Mouse (Mus musculus): ENCODE measurements around the gene Apbb2. TPM values are rescaled to one million over a fixed set of nuclear protein-coding genes. Genes with fewer than 3 reads are reported as not detected.

Gene Apbb2
- polyA plus RNA-seq, 1 experiment from 2014 or later = 5.6 TPM

- no peak overlapping the region for H3K27ac ChIP-seq (ENCODE audit: low read depth)
- no peak overlapping the region for H3K4me2 ChIP-seq (ENCODE audit: low read depth, low read length)
- no peak for TF ChIP-seq EP300 (IDR thresholded peaks at IDR 0.05; ENCODE audit: low read depth)
- no peak for TF ChIP-seq CTCF (IDR thresholded peaks at IDR 0.05; ENCODE audit: low read depth)
- 73% methylated on average over 4 of the region's 4 CpGs for WGBS (ENCODE audit: insufficient replicate concordance)
- no peak overlapping the region for H3K9ac ChIP-seq (replicated peaks)
- DNase-seq (no peak), ATAC-seq (no peak)
- no peaks in the 10 kb centered on the region for H3K27me3 ChIP-seq (ENCODE audit: insufficient read depth, low read length)
- H3K9me3 ChIP-seq (ENCODE audit: low read length) = no peaks in the 10 kb centered on the region
- H3K4me1 ChIP-seq (ENCODE audit: insufficient read depth) = peaks cover 3% of the 10 kb centered on the region; the same call in 1 of the 2 replicates
- no peak overlapping the region for H3K4me3 ChIP-seq (ENCODE audit: low read depth, low read length)
- no peaks in the 10 kb centered on the region for H3K36me3 ChIP-seq (replicated peaks; ENCODE audit: insufficient read depth, low read length)
These were observed 11.4 kb downstream of the Apbb2 start for GRCm38 (mm10) chr5:66607201-66607600.

- Histone ChIP-seq H3K27ac (ENCODE audit: low read depth) (no peak overlapping the region), H3K4me3 (ENCODE audit: low read depth, low read length) (no peak overlapping the region), H3K9me3 (ENCODE audit: low read length) (no peaks in the 10 kb centered on the region), H3K4me1 (ENCODE audit: insufficient read depth) (peaks cover 3% of the 10 kb centered on the region; the same call in 1 of the 2 replicates), H3K36me3 (replicated peaks; ENCODE audit: insufficient read depth, low read length) (no peaks in the 10 kb centered on the region), H3K27me3 (ENCODE audit: insufficient read depth, low read length) (no peaks in the 10 kb centered on the region), H3K9ac (replicated peaks) (no peak overlapping the region), H3K4me2 (ENCODE audit: low read depth, low read length) (no peak overlapping the region)
- DNase-seq = no peak
- no peak for ATAC-seq
- no peak for TF ChIP-seq CTCF (IDR thresholded peaks at IDR 0.05; ENCODE audit: low read depth)
- no peak for TF ChIP-seq EP300 (IDR thresholded peaks at IDR 0.05; ENCODE audit: low read depth)
- 78% methylated on average over 11 of the region's 11 CpGs for WGBS (ENCODE audit: insufficient replicate concordance)
These were observed 12.9 kb downstream of the Apbb2 start for GRCm38 (mm10) chr5:66605636-66606035.

- no peak for ATAC-seq
- H3K27me3 ChIP-seq (ENCODE audit: insufficient read depth, low read length) = no peaks in the 10 kb centered on the region
- H3K4me3 ChIP-seq (ENCODE audit: low read depth, low read length) = no peak overlapping the region
- H3K9me3 ChIP-seq (ENCODE audit: low read length) = no peaks in the 10 kb centered on the region
- no peak for DNase-seq
- H3K9ac ChIP-seq (replicated peaks) = no peak overlapping the region
- H3K27ac ChIP-seq (ENCODE audit: low read depth) = 0 out of 2 replicates have a peak overlapping the region, but pooled peaks have one; percentile 11
- no peak overlapping the region for H3K4me2 ChIP-seq (ENCODE audit: low read depth, low read length)
- TF ChIP-seq CTCF (IDR thresholded peaks at IDR 0.05; ENCODE audit: low read depth) = no peak
- TF ChIP-seq EP300 (IDR thresholded peaks at IDR 0.05; ENCODE audit: low read depth) = no peak
- peaks cover 3% of the 10 kb centered on the region; the same call in 1 of the 2 replicates for H3K4me1 ChIP-seq (ENCODE audit: insufficient read depth)
- no peaks in the 10 kb centered on the region for H3K36me3 ChIP-seq (replicated peaks; ENCODE audit: insufficient read depth, low read length)
- 61% methylated on average over 4 of the region's 4 CpGs for WGBS (ENCODE audit: insufficient replicate concordance)
These were observed 14.2 kb downstream of the Apbb2 start for GRCm38 (mm10) chr5:66604423-66604822.

GRCm38 (mm10) chr5:66603746-66604145, 14.8 kb downstream of the Apbb2 start:
- WGBS (ENCODE audit: insufficient replicate concordance) = 22% methylated on average over 8 of the region's 8 CpGs
- Histone ChIP-seq H3K27me3 (ENCODE audit: insufficient read depth, low read length) (no peaks in the 10 kb centered on the region), H3K9me3 (ENCODE audit: low read length) (no peaks in the 10 kb centered on the region), H3K9ac (replicated peaks) (no peak overlapping the region), H3K4me2 (ENCODE audit: low read depth, low read length) (no peak overlapping the region), H3K27ac (ENCODE audit: low read depth) (no peak overlapping the region), H3K36me3 (replicated peaks; ENCODE audit: insufficient read depth, low read length) (no peaks in the 10 kb centered on the region), H3K4me3 (ENCODE audit: low read depth, low read length) (no peak overlapping the region), H3K4me1 (ENCODE audit: insufficient read depth) (peaks cover 3% of the 10 kb centered on the region; the same call in 1 of the 2 replicates)
- DNase-seq (no peak), ATAC-seq (no peak)
- TF ChIP-seq CTCF (IDR thresholded peaks at IDR 0.05; ENCODE audit: low read depth) (no peak), EP300 (IDR thresholded peaks at IDR 0.05; ENCODE audit: low read depth) (no peak)

- Histone ChIP-seq H3K36me3 (replicated peaks; ENCODE audit: insufficient read depth, low read length) (no peaks in the 10 kb centered on the region), H3K4me1 (ENCODE audit: insufficient read depth) (peaks cover 3% of the 10 kb centered on the region; the same call in 1 of the 2 replicates), H3K4me3 (ENCODE audit: low read depth, low read length) (no peak overlapping the region), H3K9me3 (ENCODE audit: low read length) (no peaks in the 10 kb centered on the region), H3K27me3 (ENCODE audit: insufficient read depth, low read length) (no peaks in the 10 kb centered on the region), H3K4me2 (ENCODE audit: low read depth, low read length) (no peak overlapping the region), H3K27ac (ENCODE audit: low read depth) (0 out of 2 replicates have a peak overlapping the region, but pooled peaks have one; percentile 26), H3K9ac (replicated peaks) (no peak overlapping the region)
- DNase-seq (no peak), ATAC-seq (peak; percentile 40; the same call in 1 of the 2 replicates)
- TF ChIP-seq CTCF (IDR thresholded peaks at IDR 0.05; ENCODE audit: low read depth) (no peak), EP300 (IDR thresholded peaks at IDR 0.05; ENCODE audit: low read depth) (no peak)
- WGBS (ENCODE audit: insufficient replicate concordance) = 27% methylated on average over 7 of the region's 7 CpGs
These were observed 15.4 kb downstream of the Apbb2 start for GRCm38 (mm10) chr5:66603223-66603622.

GRCm38 (mm10) chr5:66602287-66602820, 16.2 kb downstream of the Apbb2 start:
- Histone ChIP-seq H3K9ac (replicated peaks) (no peak overlapping the region), H3K4me3 (ENCODE audit: low read depth, low read length) (no peak overlapping the region), H3K4me1 (ENCODE audit: insufficient read depth) (peaks cover 3% of the 10 kb centered on the region; the same call in 1 of the 2 replicates), H3K9me3 (ENCODE audit: low read length) (no peaks in the 10 kb centered on the region), H3K36me3 (replicated peaks; ENCODE audit: insufficient read depth, low read length) (no peaks in the 10 kb centered on the region), H3K4me2 (ENCODE audit: low read depth, low read length) (no peak overlapping the region), H3K27ac (ENCODE audit: low read depth) (0 out of 2 replicates have a peak overlapping the region, but pooled peaks have one; percentile 26), H3K27me3 (ENCODE audit: insufficient read depth, low read length) (no peaks in the 10 kb centered on the region)
- 19% methylated on average over 9 of the region's 9 CpGs for WGBS (ENCODE audit: insufficient replicate concordance)
- DNase-seq (peak; percentile 73), ATAC-seq (no peak)
- no peak for TF ChIP-seq CTCF (IDR thresholded peaks at IDR 0.05; ENCODE audit: low read depth)
- TF ChIP-seq EP300 (IDR thresholded peaks at IDR 0.05; ENCODE audit: low read depth) = no peak

Measured in liver, postnatal 0 days (tissue).